Mouse (Mus musculus) embryo, embryonic 11.5 days (tissue): ENCODE data around the gene Ncapg.

Experiments
- DNase-seq: peaks from one replicate; pipeline ENCODE4 v3.0.0-alpha.2; 2012; ENCODE audit warnings: low read depth, low spot score

Gene Ncapg

DNA sequence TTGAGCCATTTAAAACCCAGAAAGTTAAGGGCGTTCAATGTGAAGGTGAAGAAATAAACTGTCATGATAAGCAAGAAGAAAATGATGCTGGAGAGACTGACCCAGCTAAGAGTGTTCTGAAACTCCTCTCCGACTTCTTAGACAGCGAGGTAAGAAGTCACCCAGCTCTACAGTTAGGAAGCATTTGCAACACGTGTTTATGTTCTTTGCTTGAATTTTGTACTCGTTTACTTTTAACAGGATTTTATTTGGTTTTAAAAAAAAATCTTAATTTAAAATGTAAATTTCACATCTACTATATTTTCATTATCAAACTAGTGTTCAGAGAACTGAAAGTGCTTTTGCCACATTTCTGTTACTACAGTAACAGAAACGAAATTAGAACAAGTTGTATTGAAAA is 22.0 kb downstream of the Ncapg start:
- no peak for DNase-seq

GRCm38 (mm10) chr5:45706811-45707210 is 37.1 kb downstream of the Ncapg start:
- no peak for DNase-seq

DNA sequence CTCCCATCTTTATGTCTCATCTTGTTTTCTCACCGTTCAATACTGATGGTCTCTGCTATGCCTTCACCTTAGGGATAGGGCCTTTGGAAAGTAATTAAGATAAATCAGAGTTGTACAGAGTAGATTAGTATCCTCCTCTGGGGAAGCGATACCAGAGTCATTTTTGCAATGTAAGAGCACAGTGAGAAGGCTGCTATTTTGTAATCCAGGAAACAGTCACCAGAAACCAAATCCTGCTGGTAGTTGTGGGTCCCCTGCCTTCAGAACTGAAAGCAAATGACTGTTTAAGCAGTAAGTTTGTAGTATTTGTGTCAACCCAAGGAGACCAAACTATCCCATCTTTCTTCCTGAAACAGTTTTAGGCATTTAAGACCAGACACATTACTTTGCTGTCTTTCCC is 39.9 kb downstream of the Ncapg start:
- no peak for DNase-seq

DNA sequence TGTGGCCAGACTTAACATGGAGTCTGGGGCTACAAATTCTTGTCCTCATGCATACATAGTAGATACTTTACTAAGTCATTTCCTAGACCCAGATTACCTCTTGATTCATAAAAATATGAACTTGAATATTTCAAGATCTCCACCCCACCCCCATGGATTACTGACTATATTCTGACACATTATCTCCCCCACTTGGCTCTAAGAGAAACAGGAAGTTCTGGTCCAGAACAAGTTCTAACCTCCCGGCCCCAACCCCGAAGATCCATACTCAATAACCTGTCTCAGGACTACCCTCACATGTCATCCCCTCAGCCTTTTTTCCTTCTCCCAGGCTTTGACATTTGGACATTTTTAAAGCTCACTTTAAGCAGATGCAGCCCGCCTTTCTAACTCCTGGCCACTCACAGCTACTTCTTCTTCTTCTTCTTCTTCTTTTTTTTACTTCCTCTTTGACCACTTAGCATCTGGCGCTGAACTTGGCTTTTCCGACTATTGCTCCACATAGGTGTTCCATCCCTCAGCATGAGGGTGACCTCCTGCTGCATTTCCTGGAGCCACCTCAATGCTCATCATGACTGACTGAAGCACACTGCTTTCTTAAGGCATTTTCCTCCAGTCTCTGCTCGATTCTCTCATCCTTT is 49.2 kb downstream of the Ncapg start:
- no peak for DNase-seq

GRCm38 (mm10) chr5:45733751-45734150 is 64.0 kb downstream of the Ncapg start:
- DNase-seq: no peak

GRCm38 (mm10) chr5:45737911-45738310 is 68.2 kb downstream of the Ncapg start:
- no peak for DNase-seq
